Mouse (Mus musculus) A20 (cell line): ENCODE data around the gene Lmo2.

Experiments used
- DNase-seq: peaks from one replicate; pipeline ENCODE4 v3.0.0-alpha.2; 2011; ENCODE audit warnings: low read depth, low spot score

Gene Lmo2

GRCm38 (mm10) chr2:103957649-103958546, at the start of gene Lmo2:
Gene Lmo2, plus strand, starts transcription at chr2:103957986.
- DNase-seq: no peak

- DNase-seq: no peak
Measured at GRCm38 (mm10) chr2:103910601-103911000, 47.2 kb upstream of the Lmo2 start.

GRCm38 (mm10) chr2:103912481-103913251, 45.1 kb upstream of the Lmo2 start:
- no peak for DNase-seq

GRCm38 (mm10) chr2:103913252-103913650, 44.5 kb upstream of the Lmo2 start:
- no peak for DNase-seq

- no peak for DNase-seq
Measured at GRCm38 (mm10) chr2:103916069-103916468, 41.7 kb upstream of the Lmo2 start.

- DNase-seq: peak; percentile 58
Measured at GRCm38 (mm10) chr2:103917375-103917774, 40.4 kb upstream of the Lmo2 start.

GRCm38 (mm10) chr2:103918375-103918774, 39.4 kb upstream of the Lmo2 start:
- DNase-seq: peak; percentile 7

GRCm38 (mm10) chr2:103919488-103919887, 38.3 kb upstream of the Lmo2 start:
- DNase-seq: peak; percentile 31

- DNase-seq: no peak
Measured at GRCm38 (mm10) chr2:103926586-103927113, 31.1 kb upstream of the Lmo2 start.

- DNase-seq: no peak
Measured at GRCm38 (mm10) chr2:103927610-103928145, 30.1 kb upstream of the Lmo2 start.

GRCm38 (mm10) chr2:103930306-103931019, 27.3 kb upstream of the Lmo2 start:
- DNase-seq: no peak

GRCm38 (mm10) chr2:103931511-103931911, 26.3 kb upstream of the Lmo2 start:
- no peak for DNase-seq

- DNase-seq: no peak
Measured at GRCm38 (mm10) chr2:103932025-103932424, 25.8 kb upstream of the Lmo2 start.

- DNase-seq: no peak
Measured at GRCm38 (mm10) chr2:103932480-103932879, 25.3 kb upstream of the Lmo2 start.

GRCm38 (mm10) chr2:103934270-103934669, 23.5 kb upstream of the Lmo2 start:
- peak; percentile 35 for DNase-seq

- no peak for DNase-seq
Measured at GRCm38 (mm10) chr2:103934670-103935069, 23.1 kb upstream of the Lmo2 start.

- DNase-seq: no peak
Measured at GRCm38 (mm10) chr2:103935691-103936435, 21.9 kb upstream of the Lmo2 start.

GRCm38 (mm10) chr2:103936666-103937065, 21.1 kb upstream of the Lmo2 start:
- DNase-seq: no peak

GRCm38 (mm10) chr2:103937670-103938069, 20.1 kb upstream of the Lmo2 start:
- no peak for DNase-seq

- DNase-seq: no peak
Measured at GRCm38 (mm10) chr2:103938573-103938972, 19.2 kb upstream of the Lmo2 start.

- DNase-seq: no peak
Measured at GRCm38 (mm10) chr2:103939003-103939402, 18.8 kb upstream of the Lmo2 start.
